Mouse (Mus musculus): ENCODE results near the gene Ncan. TPM values are rescaled to one million over a fixed set of nuclear protein-coding genes. Genes with fewer than 3 reads are reported as not detected.

Gene Ncan
- total RNA-seq, 2 experiments from 2014 or later, result not detected

DNA sequence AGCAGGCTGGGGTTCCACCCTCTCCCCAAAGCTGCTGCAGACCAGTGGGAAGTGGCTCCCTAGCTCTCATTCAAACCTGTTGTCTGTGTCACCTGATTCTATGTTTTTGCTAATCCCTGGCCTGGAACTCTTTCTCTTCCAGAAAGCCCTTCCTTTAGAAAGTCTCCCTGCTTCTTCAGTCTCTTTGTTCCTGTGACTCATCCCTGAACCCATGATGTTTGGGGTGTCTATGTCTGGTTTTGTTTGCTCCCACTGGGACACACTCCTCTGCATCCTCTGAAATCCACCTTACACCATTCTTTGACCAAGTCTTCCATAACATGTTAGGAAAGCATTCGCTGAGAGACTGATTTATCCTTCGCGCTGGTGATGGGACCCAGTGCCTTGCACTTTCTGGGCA, 9.4 kb upstream of the Ncan start:
- no peak for ATAC-seq (replicated peaks; ENCODE audit: low FRiP score, poor library complexity, severe bottlenecking)

DNA sequence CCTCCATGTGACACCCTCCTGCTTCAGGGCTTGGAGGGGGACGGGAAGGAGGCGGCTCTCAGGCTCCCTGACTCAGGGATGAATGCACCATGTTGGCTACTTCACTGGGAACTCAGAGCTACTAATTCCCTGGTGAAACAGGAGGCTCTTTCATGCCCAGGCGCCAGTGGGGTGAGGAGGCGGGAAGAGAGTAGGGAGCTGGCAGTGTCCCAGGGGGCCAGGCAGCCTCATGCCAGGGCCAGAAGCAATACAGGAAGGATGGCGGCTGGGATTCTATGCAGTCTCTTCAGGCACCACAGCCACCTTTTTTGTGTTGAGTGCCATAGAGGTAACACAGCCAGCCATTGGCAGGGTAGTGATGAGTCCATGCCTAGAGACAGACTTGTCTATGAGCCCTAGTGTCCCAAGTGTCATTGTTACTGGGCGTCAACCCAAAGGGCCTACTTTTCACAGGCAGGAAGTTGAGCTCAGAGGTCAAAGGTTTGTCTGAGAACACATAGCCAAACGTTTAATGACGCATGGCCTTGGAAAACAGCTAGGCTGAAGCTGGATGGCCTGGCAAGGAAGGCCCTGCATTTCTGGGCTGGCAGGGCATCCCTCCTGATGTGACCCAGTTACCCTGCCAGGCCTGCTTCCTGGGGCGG, 8.8 kb upstream of the Ncan start:
- ATAC-seq (replicated peaks; ENCODE audit: low FRiP score, poor library complexity, severe bottlenecking), result no peak

DNA sequence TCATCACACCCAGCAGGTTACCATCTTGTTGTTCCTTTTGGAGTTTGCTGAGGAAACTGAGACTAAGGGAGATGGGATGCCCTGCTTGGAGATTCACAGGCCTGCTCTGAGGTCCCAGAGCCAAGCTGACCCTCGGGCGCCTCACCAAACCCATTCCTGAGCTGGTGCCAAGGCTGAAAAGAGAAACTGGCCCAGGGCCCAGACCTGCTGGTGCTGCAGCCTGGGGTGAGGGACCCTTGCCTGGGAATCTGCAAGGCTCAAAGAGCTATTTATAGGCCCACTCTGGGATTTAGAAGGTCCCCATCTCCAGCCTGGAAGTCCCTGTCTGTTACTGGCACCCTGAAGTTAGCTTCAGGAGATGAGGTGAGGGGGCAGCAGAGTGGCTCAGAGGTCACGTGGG, 7.8 kb upstream of the Ncan start:
- no peak for ATAC-seq (replicated peaks; ENCODE audit: low FRiP score, poor library complexity, severe bottlenecking)

GRCm38 (mm10) chr8:70124992-70125391, 4.3 kb upstream of the Ncan start:
- ATAC-seq (replicated peaks; ENCODE audit: low FRiP score, poor library complexity, severe bottlenecking), result no peak

- ATAC-seq (replicated peaks; ENCODE audit: low FRiP score, poor library complexity, severe bottlenecking), result 0 out of 2 replicates have a peak, but pooled peaks have one; percentile 40
Observed at GRCm38 (mm10) chr8:70122863-70123262, 2.2 kb upstream of the Ncan start.

GRCm38 (mm10) chr8:70118726-70119700, 1.7 kb downstream of the Ncan start:
- no peak for ATAC-seq (replicated peaks; ENCODE audit: low FRiP score, poor library complexity, severe bottlenecking)

- ATAC-seq (replicated peaks; ENCODE audit: low FRiP score, poor library complexity, severe bottlenecking), result no peak
Observed at GRCm38 (mm10) chr8:70117611-70118010, 3.1 kb downstream of the Ncan start.

DNA sequence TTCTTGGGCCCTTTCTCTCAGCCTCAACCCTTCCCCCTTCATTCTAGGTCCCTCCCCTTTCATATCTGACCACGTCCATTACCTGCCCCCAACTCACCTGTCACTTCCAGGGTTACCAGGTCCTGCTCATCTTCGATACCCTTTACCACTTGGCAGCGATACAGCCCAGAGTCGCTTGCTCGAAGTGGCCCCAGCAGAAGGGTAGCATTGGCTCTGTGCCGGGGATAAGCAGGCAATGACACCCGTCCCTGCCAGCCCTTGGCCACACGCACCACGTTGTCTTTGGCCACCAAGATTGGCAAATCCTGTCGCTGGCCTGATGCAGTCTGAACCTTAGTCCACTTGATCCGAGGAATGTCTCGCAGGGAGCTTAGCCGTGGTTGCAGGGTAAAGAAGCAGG, 5.8 kb downstream of the Ncan start:
- no peak for ATAC-seq (replicated peaks; ENCODE audit: low FRiP score, poor library complexity, severe bottlenecking)

- no peak for ATAC-seq (replicated peaks; ENCODE audit: low FRiP score, poor library complexity, severe bottlenecking)
Observed at GRCm38 (mm10) chr8:70114488-70114887, 6.2 kb downstream of the Ncan start.

DNA sequence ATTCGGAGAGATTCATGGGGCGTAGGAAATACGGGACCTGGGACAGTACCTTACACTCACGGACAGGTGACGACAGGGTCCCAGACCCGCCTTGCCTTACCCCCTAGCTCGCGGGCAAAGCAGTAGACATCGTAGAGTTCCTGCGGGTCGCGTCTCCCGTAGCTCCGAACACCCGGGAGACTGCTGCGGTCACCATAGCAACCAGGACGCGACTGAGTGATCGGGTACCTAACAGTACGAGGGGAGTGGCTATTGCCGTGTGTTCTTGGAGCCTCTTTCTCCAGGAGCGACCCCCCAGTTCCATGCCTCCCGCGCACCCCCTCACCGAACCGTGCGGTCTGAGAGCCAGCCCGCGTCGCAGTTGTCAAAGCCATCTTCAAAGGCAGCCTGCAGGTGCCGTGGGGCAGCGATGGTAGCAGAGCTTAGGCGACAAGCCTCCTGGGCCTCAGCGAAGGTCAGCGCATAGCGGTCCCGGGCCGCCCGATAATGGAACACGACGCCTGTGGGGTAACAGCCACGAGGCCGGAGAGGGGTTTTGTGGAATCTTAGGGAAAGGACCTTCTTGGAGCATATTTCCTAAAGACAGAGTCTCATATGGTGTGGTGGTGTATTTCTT, 8.2 kb downstream of the Ncan start:
- no peak for ATAC-seq (replicated peaks; ENCODE audit: low FRiP score, poor library complexity, severe bottlenecking)

DNA sequence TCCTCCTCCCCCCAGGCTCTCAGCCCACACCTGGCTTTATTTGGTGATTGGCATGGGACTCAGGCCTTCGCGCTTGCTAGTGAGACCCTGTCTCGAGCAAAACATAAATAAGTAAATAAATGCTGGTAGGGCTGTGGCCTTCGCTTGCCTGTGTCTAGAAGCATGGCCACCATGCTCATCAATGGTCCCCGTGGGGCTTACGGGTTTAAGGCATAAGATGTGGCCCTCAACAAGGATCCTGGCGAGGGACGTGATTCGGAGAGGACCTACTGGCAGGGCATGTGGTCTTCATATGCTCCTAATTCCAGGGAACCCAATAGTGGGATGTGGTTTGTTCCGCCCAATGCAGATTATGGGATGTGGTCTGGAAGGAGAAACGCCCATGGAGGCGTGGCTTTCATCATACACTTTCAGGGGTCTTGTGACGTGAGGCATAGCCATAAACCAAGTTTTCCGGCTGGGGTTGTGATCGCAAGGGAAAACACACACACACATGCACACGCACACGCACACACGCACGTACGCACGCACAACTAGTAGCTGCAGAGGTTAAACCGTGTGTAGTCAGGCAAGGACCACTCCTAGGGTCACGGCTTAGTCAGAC, 9.4 kb downstream of the Ncan start:
- no peak for ATAC-seq (replicated peaks; ENCODE audit: low FRiP score, poor library complexity, severe bottlenecking)

DNA sequence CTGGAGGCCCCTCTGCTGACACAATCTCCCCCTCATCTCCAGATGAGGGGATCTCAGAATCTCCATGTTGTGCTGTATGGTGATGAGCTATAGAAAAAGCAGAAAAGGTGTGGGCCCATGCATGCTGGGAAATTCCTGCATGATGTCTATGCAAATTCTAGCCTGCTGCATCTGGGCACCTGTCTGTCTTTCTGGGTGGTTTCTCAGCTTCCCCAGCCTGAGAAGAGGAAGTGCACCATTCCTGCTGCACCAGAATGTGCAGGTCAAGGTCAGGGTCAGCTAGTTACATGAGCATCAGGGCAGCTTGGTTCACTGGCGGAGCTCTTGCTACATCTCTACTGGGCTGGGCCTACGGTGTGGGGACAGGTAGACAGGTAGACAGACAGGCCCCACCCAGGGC, 10.2 kb downstream of the Ncan start:
- ATAC-seq (replicated peaks; ENCODE audit: low FRiP score, poor library complexity, severe bottlenecking), result no peak

DNA sequence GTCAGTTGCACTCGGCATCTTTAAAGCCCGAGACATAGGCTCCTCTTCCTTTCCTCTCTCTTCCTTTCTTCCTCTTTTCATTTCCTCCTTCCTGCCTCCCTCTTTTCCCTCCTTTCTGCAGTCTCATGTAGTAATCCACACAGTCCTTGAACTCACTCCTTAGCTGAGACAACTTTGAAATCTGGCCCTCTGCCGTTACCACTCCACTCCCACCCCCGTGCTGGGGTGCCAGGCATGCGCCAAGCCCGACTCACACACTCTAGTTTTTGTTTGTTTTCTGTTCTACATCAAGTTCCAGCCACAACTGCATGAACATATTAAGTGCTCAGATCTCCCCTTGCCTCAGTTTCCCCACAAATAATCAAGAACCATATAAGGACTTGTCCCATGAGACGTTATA, 15.8 kb downstream of the Ncan start:
- ATAC-seq (replicated peaks; ENCODE audit: low FRiP score, poor library complexity, severe bottlenecking), result no peak

DNA sequence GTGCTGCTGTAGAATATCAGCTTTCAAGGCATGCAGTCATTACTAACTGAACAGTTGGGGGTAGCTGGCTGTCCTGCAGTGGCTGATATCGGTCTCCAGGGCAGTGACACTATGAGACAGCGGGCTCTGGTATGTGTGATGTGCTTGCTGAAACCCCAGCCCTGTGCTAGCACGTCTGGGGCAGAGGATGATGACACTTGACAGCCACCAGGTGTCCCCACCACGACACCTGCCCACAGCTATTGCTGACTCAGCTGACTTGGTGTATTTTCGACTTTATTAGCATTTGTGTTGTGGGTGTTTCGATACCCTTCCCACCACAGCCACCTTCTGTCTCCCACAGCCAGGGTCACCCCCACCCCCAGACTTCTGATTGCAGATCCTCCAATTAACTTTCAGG, 16.2 kb downstream of the Ncan start:
- peak; percentile 79 for ATAC-seq (replicated peaks; ENCODE audit: low FRiP score, poor library complexity, severe bottlenecking)

- ATAC-seq (replicated peaks; ENCODE audit: low FRiP score, poor library complexity, severe bottlenecking), result no peak
Observed at GRCm38 (mm10) chr8:70100241-70100640, 20.4 kb downstream of the Ncan start.

GRCm38 (mm10) chr8:70099276-70099675, 21.4 kb downstream of the Ncan start:
- ATAC-seq (replicated peaks; ENCODE audit: low FRiP score, poor library complexity, severe bottlenecking), result no peak

- no peak for ATAC-seq (replicated peaks; ENCODE audit: low FRiP score, poor library complexity, severe bottlenecking)
Observed at GRCm38 (mm10) chr8:70092786-70093185, 27.9 kb downstream of the Ncan start.

DNA sequence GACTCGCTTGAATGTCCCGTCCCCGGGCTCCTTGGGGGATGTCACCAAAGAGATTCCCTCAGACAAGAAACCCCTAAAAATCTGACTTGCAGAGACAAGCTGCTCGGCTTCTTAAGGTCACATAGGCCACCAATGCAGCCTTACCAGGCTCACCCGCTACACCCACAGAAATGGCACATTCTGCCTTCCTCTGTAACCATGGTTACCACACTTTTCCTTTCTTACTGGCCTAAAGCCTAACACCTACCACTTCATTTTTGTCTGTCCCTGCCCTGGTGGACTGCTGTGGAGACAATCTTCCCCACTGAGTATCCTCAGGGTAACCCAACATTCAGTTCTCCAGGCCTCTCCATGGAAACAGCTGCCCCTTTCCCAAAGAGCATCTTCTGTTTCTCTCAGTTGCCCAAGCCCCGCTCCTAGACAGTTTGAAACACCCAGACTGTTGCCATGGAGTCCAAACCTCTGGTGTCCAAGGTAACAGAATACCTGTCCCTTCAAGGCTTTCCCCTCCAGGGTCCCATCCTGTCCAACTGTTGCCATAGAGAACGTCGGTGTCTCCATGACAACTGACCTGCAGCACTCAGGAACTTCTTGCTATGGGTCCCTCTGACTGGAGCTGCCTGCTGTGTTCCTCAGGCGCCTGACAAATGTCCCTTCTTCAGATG, 31.2 kb downstream of the Ncan start:
- no peak for ATAC-seq (replicated peaks; ENCODE audit: low FRiP score, poor library complexity, severe bottlenecking)

GRCm38 (mm10) chr8:70087836-70088650, 32.6 kb downstream of the Ncan start:
- ATAC-seq (replicated peaks; ENCODE audit: low FRiP score, poor library complexity, severe bottlenecking), result no peak

All from erythroblast, adult 5-6 weeks (primary cell).